Mouse (Mus musculus): ENCODE measurements around the gene Chuk. TPM values are rescaled to one million over a fixed set of nuclear protein-coding genes. Genes with fewer than 3 reads are reported as not detected.
A peak's percentile ranks its signal among the peaks of the same experiment; 100 is the strongest.
"Not testable (repeated sequence)": the region's sequence is repeated elsewhere in the genome, so short reads cannot be mapped to it uniquely, and the experiment has no call there.

Chuk gene
- polyA plus RNA-seq, 1 experiment from 2014 or later = 37.4 TPM

- H3K36me3 ChIP-seq = peaks cover 43% of the 10 kb centered on the region
- under 1% methylated on average over 45 of the region's 45 CpGs for WGBS
- H3K27me3 ChIP-seq (replicated peaks) = no peaks in the 10 kb centered on the region
- peaks cover 11% of the 10 kb centered on the region; the same call in 1 of the 2 replicates for H3K4me1 ChIP-seq (replicated peaks)
- peak; percentile 90 for ATAC-seq (ENCODE audit: insufficient number of reproducible peaks, low FRiP score)
- peak within 1 kb of the TSS; percentile 99 for H3K27ac ChIP-seq (ENCODE audit: poor library complexity, severe bottlenecking)
- H3K9ac ChIP-seq = peak within 1 kb of the TSS; percentile 91
- peak within 1 kb of the TSS; percentile 91 for H3K4me2 ChIP-seq
- H3K9me3 ChIP-seq (replicated peaks) = no peaks in the 10 kb centered on the region
- H3K4me3 ChIP-seq = peak within 1 kb of the TSS; percentile 95
These were observed 28.0 kb upstream of the Chuk start, which contains the start of gene Cwf19l1 for GRCm38 (mm10) chr19:44135072-44135959. Gene Cwf19l1, minus strand, starts transcription at chr19:44135876.

DNA sequence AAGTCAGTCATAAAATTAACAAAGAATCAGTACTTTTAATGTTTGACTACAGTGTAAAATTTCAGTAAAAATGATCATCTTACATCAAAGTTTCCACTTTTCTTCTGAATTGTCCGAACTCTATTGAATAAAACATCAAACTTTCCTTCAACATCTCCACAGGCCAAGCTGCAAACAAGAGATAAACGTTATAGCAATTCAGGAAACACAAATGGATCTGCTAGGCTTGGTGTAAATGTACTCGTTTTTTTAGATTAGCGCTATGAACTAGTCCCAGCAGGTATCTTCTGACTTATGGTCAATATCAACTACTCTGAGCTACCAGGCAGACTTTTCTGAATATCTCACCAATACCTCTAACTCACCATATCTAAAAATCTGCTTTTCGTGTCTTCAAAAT, 25.6 kb upstream of the Chuk start:
- Histone ChIP-seq H3K36me3 (peaks cover 44% of the 10 kb centered on the region), H3K9ac (no peak overlapping the region), H3K4me1 (replicated peaks) (peaks cover 11% of the 10 kb centered on the region; the same call in 1 of the 2 replicates), H3K27me3 (replicated peaks) (no peaks in the 10 kb centered on the region), H3K27ac (ENCODE audit: poor library complexity, severe bottlenecking) (no peak overlapping the region), H3K9me3 (replicated peaks) (no peaks in the 10 kb centered on the region), H3K4me3 (no peak overlapping the region), H3K4me2 (no peak overlapping the region)
- no peak for ATAC-seq (ENCODE audit: insufficient number of reproducible peaks, low FRiP score)
- WGBS = 89% methylated on average over 5 of the region's 5 CpGs

DNA sequence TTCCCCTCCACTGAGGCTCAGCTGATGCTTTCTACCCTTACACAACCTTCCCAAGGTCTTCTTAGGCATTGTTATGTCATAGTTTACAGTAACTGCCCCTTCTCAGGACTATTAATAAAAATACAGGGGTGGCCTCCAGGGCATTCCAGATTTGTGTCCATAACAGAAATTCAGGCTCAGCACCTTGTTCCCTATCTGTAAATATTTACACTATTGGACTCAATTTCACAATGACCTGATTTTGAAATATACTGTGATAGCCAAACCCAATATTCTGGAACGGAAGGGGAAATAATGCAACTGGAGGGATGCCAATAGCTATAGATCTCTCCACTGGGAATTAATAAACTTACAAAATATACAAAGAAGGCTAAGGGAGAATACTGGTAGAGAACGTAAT, 21.3 kb upstream of the Chuk start:
- Histone ChIP-seq H3K27ac (ENCODE audit: poor library complexity, severe bottlenecking) (no peak overlapping the region), H3K4me2 (no peak overlapping the region), H3K4me3 (no peak overlapping the region), H3K36me3 (peaks cover 77% of the 10 kb centered on the region), H3K4me1 (replicated peaks) (no peaks in the 10 kb centered on the region), H3K9me3 (replicated peaks) (no peaks in the 10 kb centered on the region), H3K27me3 (replicated peaks) (no peaks in the 10 kb centered on the region), H3K9ac (no peak overlapping the region)
- ATAC-seq (ENCODE audit: insufficient number of reproducible peaks, low FRiP score) = no peak
- 93% methylated on average over 2 of the region's 2 CpGs for WGBS

DNA sequence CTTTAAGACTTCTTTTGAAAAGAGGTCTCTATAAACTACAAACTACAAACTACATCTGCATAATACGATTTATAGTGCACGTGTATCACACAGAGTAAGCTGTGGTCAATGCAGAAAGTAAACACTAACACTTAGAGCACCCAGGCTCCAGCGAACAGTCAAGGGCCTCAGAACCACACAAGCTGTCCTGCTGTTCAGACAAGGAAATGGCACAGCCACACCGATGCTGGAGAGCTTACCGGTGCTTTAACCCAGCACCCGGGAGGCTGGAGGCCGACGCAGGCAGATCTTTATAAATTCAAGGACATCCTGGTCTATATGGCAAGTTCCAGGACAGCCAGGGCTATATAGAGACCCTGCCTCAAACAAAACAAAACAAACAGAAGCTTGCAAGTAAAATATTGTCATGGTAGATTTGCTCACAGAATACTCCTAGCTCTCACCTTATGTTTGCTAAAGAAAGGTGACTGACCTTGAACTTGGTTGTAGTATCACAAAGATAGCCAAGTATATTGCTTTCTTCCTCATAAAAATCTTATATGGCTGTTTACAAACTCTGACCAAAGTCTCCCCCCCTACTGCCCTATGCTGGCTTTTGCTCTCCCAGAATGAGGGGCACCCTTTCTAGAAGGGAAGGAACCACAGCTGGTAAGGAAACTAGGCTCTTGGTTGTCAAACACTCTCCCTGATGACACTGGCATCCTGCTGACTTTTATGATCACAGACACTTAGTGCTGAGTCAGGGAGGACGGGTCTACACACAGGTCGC, 20.6 kb upstream of the Chuk start:
- WGBS = 91% methylated on average over 10 of the region's 10 CpGs
- H3K9me3 ChIP-seq (replicated peaks) = no peaks in the 10 kb centered on the region
- H3K36me3 ChIP-seq = peaks cover 83% of the 10 kb centered on the region

DNA sequence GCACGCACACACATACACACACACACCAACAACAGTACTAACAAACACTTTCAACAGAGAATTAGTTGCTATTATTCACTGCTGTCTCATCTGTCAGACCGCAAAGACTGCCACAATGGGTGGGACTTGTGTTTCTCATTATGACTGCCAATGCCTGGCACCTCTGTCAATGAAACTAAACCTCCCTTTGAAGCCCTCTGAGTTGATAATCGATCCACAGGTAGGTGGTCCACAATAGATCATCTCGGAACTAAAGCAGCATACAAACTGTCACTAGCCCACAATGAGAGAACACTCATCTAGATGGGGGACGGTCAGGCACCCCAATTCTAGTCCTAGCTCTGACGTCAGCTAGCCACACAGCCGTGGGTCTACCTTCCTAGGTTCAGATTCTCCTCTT, 13.9 kb upstream of the Chuk start:
- Histone ChIP-seq H3K4me1 (replicated peaks) (no peaks in the 10 kb centered on the region), H3K9ac (no peak overlapping the region), H3K27me3 (replicated peaks) (no peaks in the 10 kb centered on the region), H3K4me3 (no peak overlapping the region), H3K36me3 (peaks cover 85% of the 10 kb centered on the region), H3K9me3 (replicated peaks) (no peaks in the 10 kb centered on the region), H3K4me2 (no peak overlapping the region), H3K27ac (ENCODE audit: poor library complexity, severe bottlenecking) (no peak overlapping the region)
- ATAC-seq (ENCODE audit: insufficient number of reproducible peaks, low FRiP score) = no peak
- 92% methylated on average over 7 of the region's 7 CpGs for WGBS

More for the DNA sequence above, 20.6 kb upstream of the Chuk start:
- no peaks in the 10 kb centered on the region for H3K27me3 ChIP-seq (replicated peaks)
- no peak overlapping the region for H3K27ac ChIP-seq (ENCODE audit: poor library complexity, severe bottlenecking)
- H3K4me2 ChIP-seq = no peak overlapping the region
- no peak overlapping the region for H3K9ac ChIP-seq
- no peaks in the 10 kb centered on the region for H3K4me1 ChIP-seq (replicated peaks)
- ATAC-seq (ENCODE audit: insufficient number of reproducible peaks, low FRiP score) = no peak
- no peak overlapping the region for H3K4me3 ChIP-seq

DNA sequence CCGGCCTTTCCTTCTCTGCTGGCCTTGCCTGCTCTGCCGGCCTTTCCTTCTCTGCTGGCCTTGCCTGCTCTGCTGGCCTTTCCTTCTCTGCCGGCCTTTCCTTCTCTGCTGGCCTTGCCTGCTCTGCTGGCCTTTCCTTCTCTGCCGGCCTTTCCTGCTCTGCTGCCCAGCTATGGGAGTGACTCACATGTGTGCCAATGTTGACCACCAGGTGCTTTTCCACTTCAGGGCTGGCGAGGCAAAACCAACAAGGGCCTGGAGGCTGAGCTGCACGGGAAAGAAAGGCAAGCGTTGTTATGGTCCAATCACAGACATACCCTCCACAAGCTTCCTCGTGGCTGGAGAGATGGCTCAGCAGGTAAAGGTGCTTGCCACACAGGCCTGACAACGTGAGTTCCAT, 13.4 kb upstream of the Chuk start:
- not testable (repeated sequence) for H3K4me1 ChIP-seq (replicated peaks); H3K9ac ChIP-seq; H3K4me2 ChIP-seq; ATAC-seq (ENCODE audit: insufficient number of reproducible peaks, low FRiP score); H3K4me3 ChIP-seq; H3K27me3 ChIP-seq (replicated peaks); H3K27ac ChIP-seq (ENCODE audit: poor library complexity, severe bottlenecking); H3K9me3 ChIP-seq (replicated peaks)
- H3K36me3 ChIP-seq = peaks cover 86% of the 10 kb centered on the region
- WGBS = 92% methylated on average over 9 of the region's 9 CpGs

GRCm38 (mm10) chr19:44117793-44118192, 10.5 kb upstream of the Chuk start:
- no peaks in the 10 kb centered on the region for H3K27me3 ChIP-seq (replicated peaks)
- H3K27ac ChIP-seq (ENCODE audit: poor library complexity, severe bottlenecking) = no peak overlapping the region
- H3K9ac ChIP-seq = no peak overlapping the region
- no peaks in the 10 kb centered on the region for H3K4me1 ChIP-seq (replicated peaks)
- H3K9me3 ChIP-seq (replicated peaks) = no peaks in the 10 kb centered on the region
- ATAC-seq (ENCODE audit: insufficient number of reproducible peaks, low FRiP score) = no peak
- H3K4me3 ChIP-seq = no peak overlapping the region
- H3K4me2 ChIP-seq = no peak overlapping the region
- H3K36me3 ChIP-seq = peaks cover 79% of the 10 kb centered on the region

DNA sequence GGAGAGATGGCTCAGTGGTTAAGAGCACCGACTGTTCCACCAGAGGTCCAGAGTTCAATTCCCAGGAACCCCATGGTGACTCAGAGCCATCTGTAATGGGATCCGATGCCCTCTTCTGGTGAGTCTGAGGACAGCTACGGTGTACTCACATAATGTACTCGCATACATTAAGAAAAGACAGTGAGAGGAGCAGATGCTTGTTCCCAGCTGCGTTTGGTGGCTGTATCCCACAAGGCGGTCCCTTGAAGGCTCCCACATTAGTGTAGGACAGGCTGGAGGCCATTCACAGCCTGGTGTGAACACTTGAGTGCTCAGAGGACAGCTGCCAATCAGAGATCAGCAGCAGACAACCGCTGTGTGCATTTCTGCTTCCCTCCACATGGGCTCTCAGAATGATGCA, 4.4 kb upstream of the Chuk start:
- H3K9me3 ChIP-seq (replicated peaks) = no peaks in the 10 kb centered on the region
- no peak overlapping the region for H3K9ac ChIP-seq
- no peak overlapping the region for H3K27ac ChIP-seq (ENCODE audit: poor library complexity, severe bottlenecking)
- 71% methylated on average over 7 of the region's 7 CpGs for WGBS
- peaks cover 5% of the 10 kb centered on the region for H3K4me1 ChIP-seq (replicated peaks)
- no peaks in the 10 kb centered on the region for H3K27me3 ChIP-seq (replicated peaks)
- no peak overlapping the region for H3K4me3 ChIP-seq
- ATAC-seq (ENCODE audit: insufficient number of reproducible peaks, low FRiP score) = no peak
- H3K4me2 ChIP-seq = no peak overlapping the region
- peaks cover 64% of the 10 kb centered on the region for H3K36me3 ChIP-seq

GRCm38 (mm10) chr19:44110356-44110755, 3.1 kb upstream of the Chuk start:
- Histone ChIP-seq H3K4me2 (no peak overlapping the region), H3K4me1 (replicated peaks) (peaks cover 11% of the 10 kb centered on the region), H3K27ac (ENCODE audit: poor library complexity, severe bottlenecking) (no peak overlapping the region), H3K9me3 (replicated peaks) (no peaks in the 10 kb centered on the region), H3K27me3 (replicated peaks) (no peaks in the 10 kb centered on the region), H3K36me3 (peaks cover 54% of the 10 kb centered on the region), H3K9ac (no peak overlapping the region), H3K4me3 (no peak overlapping the region)
- WGBS = 91% methylated on average over 9 of the region's 9 CpGs
- no peak for ATAC-seq (ENCODE audit: insufficient number of reproducible peaks, low FRiP score)

GRCm38 (mm10) chr19:44108996-44109395, 1.7 kb upstream of the Chuk start:
- no peak overlapping the region for H3K9ac ChIP-seq
- ATAC-seq (ENCODE audit: insufficient number of reproducible peaks, low FRiP score) = no peak

More at GRCm38 (mm10) chr19:44108996-44109395, 1.7 kb upstream of the Chuk start:
- Histone ChIP-seq H3K4me3 (no peak overlapping the region), H3K4me2 (no peak overlapping the region), H3K9me3 (replicated peaks) (no peaks in the 10 kb centered on the region), H3K4me1 (replicated peaks) (peaks cover 11% of the 10 kb centered on the region), H3K27ac (ENCODE audit: poor library complexity, severe bottlenecking) (no peak overlapping the region), H3K27me3 (replicated peaks) (no peaks in the 10 kb centered on the region), H3K36me3 (peaks cover 47% of the 10 kb centered on the region)

Measured in heart, embryonic 12.5 days (tissue).